Mouse (Mus musculus) heart, embryonic 13.5 days (tissue): Measurements from ENCODE around the gene Smg9. TPM values are rescaled to one million over a fixed set of nuclear protein-coding genes. Genes with fewer than 3 reads are reported as not detected.

ENCODE experiments used
- ATAC-seq: fragments of 200-750 bp; cut with Nextera tagmentation; 2 replicates; pipeline ENCODE4 v1.8.0; 2017; ENCODE audit warnings: moderate TSS enrichment; ENCODE audit not compliant: insufficient number of reproducible peaks, low FRiP score, low TSS enrichment; ENCODE audit errors: extremely low read depth
- H3K27ac ChIP-seq: fragments of 300-500 bp; sonication (generic); replicated peaks from 2 replicates; pipeline ENCODE4 v1.5.1; 2015; ENCODE audit warnings: moderate library complexity, mild to moderate bottlenecking, inconsistent platforms
- H3K27me3 ChIP-seq: fragments of 300-500 bp; sonication (generic); replicated peaks from 2 replicates; pipeline ENCODE4 v1.6.1; 2015; ENCODE audit warnings: mild to moderate bottlenecking, inconsistent platforms
- H3K36me3 ChIP-seq: fragments of 300-500 bp; sonication (generic); 2 replicates; pipeline ENCODE4 v1.6.1; 2015; ENCODE audit warnings: mild to moderate bottlenecking, inconsistent platforms
- H3K4me1 ChIP-seq: fragments of 300-500 bp; sonication (generic); 2 replicates; pipeline ENCODE4 v1.6.1; 2015; ENCODE audit warnings: inconsistent platforms
- H3K4me2 ChIP-seq: fragments of 300-500 bp; sonication (generic); 2 replicates; pipeline ENCODE4 v1.6.1; 2015; ENCODE audit warnings: inconsistent platforms, mild to moderate bottlenecking, moderate library complexity
- H3K4me3 ChIP-seq: fragments of 300-500 bp; sonication (generic); 2 replicates; pipeline ENCODE4 v1.5.1; 2015; ENCODE audit warnings: moderate library complexity, mild to moderate bottlenecking, inconsistent platforms
- H3K9ac ChIP-seq: fragments of 300-500 bp; sonication (generic); 2 replicates; pipeline ENCODE4 v1.6.1; 2015; ENCODE audit warnings: inconsistent platforms, mild to moderate bottlenecking, moderate library complexity
- H3K9me3 ChIP-seq: fragments of 300-500 bp; sonication (generic); 2 replicates; pipeline ENCODE4 v1.6.1; 2016; ENCODE audit warnings: inconsistent platforms
- WGBS: fragments of 180-500 bp; shearing (Covaris S2); methylation state at CpG from one replicate; pipeline ENCODE4 v1.1.7; 2015; ENCODE audit warnings: mixed read lengths; 5-methylcytosine and 5-hydroxymethylcytosine counted together
- polyA plus RNA-seq: library from polyadenylated mRNA; unstranded; fragments of >200 nt; fragmentation: Nextera tagmentation; extraction: Ambion mirVana; gene quantifications from 2 replicates; pipeline ENCODE4 v1.2.1, GENCODE M21; 2015

The Smg9 gene
- polyA plus RNA-seq, 1 experiment from 2014 or later, result 19.3 TPM

- Histone ChIP-seq H3K4me2 (no peak overlapping the region), H3K9ac (no peak overlapping the region), H3K4me1 (peaks cover 13% of the 10 kb centered on the region), H3K36me3 (peaks cover 3% of the 10 kb centered on the region; the same call in 1 of the 2 replicates), H3K27me3 (peaks cover 19% of the 10 kb centered on the region), H3K9me3 (peaks cover 5% of the 10 kb centered on the region; the same call in 1 of the 2 replicates), H3K4me3 (no peak overlapping the region), H3K27ac (no peak overlapping the region)
- no peak for ATAC-seq
- 83% methylated on average over 6 of the region's 6 CpGs for WGBS
Measured at GRCm38 (mm10) chr7:24466835-24467234, 67.4 kb downstream of the Smg9 start.

- Histone ChIP-seq H3K4me1 (peaks cover 4% of the 10 kb centered on the region), H3K4me3 (no peak overlapping the region), H3K36me3 (peaks cover 9% of the 10 kb centered on the region), H3K9ac (no peak overlapping the region), H3K4me2 (no peak overlapping the region), H3K27ac (no peak overlapping the region), H3K9me3 (peaks cover 5% of the 10 kb centered on the region; the same call in 1 of the 2 replicates), H3K27me3 (peaks cover 12% of the 10 kb centered on the region)
- WGBS, result 75% methylated on average over 5 of the region's 5 CpGs
- ATAC-seq, result no peak
Measured at GRCm38 (mm10) chr7:24467886-24468285, 68.5 kb downstream of the Smg9 start.

- WGBS, result 80% methylated on average over 3 of the region's 3 CpGs
- peaks cover 2% of the 10 kb centered on the region; the same call in 1 of the 2 replicates for H3K27me3 ChIP-seq
- peaks cover 13% of the 10 kb centered on the region for H3K36me3 ChIP-seq
- no peak for ATAC-seq
- no peak overlapping the region for H3K27ac ChIP-seq
- peaks cover 5% of the 10 kb centered on the region; the same call in 1 of the 2 replicates for H3K9me3 ChIP-seq
- H3K4me1 ChIP-seq, result no peaks in the 10 kb centered on the region
- H3K9ac ChIP-seq, result no peak overlapping the region
- H3K4me3 ChIP-seq, result no peak overlapping the region
- no peak overlapping the region for H3K4me2 ChIP-seq
Measured at GRCm38 (mm10) chr7:24469126-24469525, 69.7 kb downstream of the Smg9 start.

GRCm38 (mm10) chr7:24470356-24470755, 70.9 kb downstream of the Smg9 start:
- Histone ChIP-seq H3K4me3 (no peak overlapping the region), H3K9me3 (peaks cover 5% of the 10 kb centered on the region; the same call in 1 of the 2 replicates), H3K36me3 (peaks cover 13% of the 10 kb centered on the region), H3K27me3 (0 out of 2 replicates have a peak, but pooled peaks cover 2% of the 10 kb centered on the region), H3K4me2 (no peak overlapping the region), H3K4me1 (no peaks in the 10 kb centered on the region), H3K27ac (no peak overlapping the region), H3K9ac (no peak overlapping the region)
- no peak for ATAC-seq
- WGBS, result 87% methylated on average over 7 of the region's 7 CpGs

Other genes starting within 250 kb of the Smg9 start
- 3.1 and 3.2 TPM in 2 replicates for gene Zfp114, start 224.6 kb upstream of the Smg9 start, polyA plus RNA-seq
- gene Zfp111, start 188.2 kb upstream of the Smg9 start, polyA plus RNA-seq, result 5.8 and 6.8 TPM in 2 replicates
- 3.0 and 3.1 TPM in 2 replicates for gene Zfp109, start 162.1 kb upstream of the Smg9 start, polyA plus RNA-seq
- 2.3 TPM in 2 replicates for gene Zfp108, start 144.8 kb upstream of the Smg9 start, polyA plus RNA-seq
- gene Zfp93, start 129.2 kb upstream of the Smg9 start, polyA plus RNA-seq, result 4.6 and 4.8 TPM in 2 replicates
- gene Zfp61, start 98.4 kb upstream of the Smg9 start, polyA plus RNA-seq, result 14.5 and 18.7 TPM in 2 replicates
- 4.5 and 4.6 TPM in 2 replicates for gene Zfp94, start 83.0 kb upstream of the Smg9 start, polyA plus RNA-seq
- gene Tescl, start 65.7 kb upstream of the Smg9 start, polyA plus RNA-seq, result not detected in 2 replicates
- not detected in 2 replicates for gene Lypd5, start 50.4 kb upstream of the Smg9 start, polyA plus RNA-seq
- gene Kcnn4, start 29.4 kb upstream of the Smg9 start, polyA plus RNA-seq, result 2.9 and 5.3 TPM in 2 replicates
- gene Irgc1, start 52.7 kb downstream of the Smg9 start, polyA plus RNA-seq, result not detected in 2 replicates
- 8.3 and 9.8 TPM in 2 replicates for gene Plaur, start 62.9 kb downstream of the Smg9 start, polyA plus RNA-seq
- gene Cadm4, start 82.4 kb downstream of the Smg9 start, polyA plus RNA-seq, result 0.60 and 0.80 TPM in 2 replicates
- gene Zfp428, start 107.4 kb downstream of the Smg9 start, polyA plus RNA-seq, result 32.9 and 36.7 TPM in 2 replicates
- 0.17 and 0.18 TPM in 2 replicates for gene AC161166.1, start 112.8 kb downstream of the Smg9 start, polyA plus RNA-seq
- 4.6 and 5.6 TPM in 2 replicates for gene Irgq, start 131.1 kb downstream of the Smg9 start, polyA plus RNA-seq
- not detected in 2 replicates for gene Pinlyp, start 146.5 kb downstream of the Smg9 start, polyA plus RNA-seq
- 72.9 and 77.8 TPM in 2 replicates for gene Xrcc1, start 146.7 kb downstream of the Smg9 start, polyA plus RNA-seq
- gene Ethe1, start 187.9 kb downstream of the Smg9 start, polyA plus RNA-seq, result 19.3 and 23.9 TPM in 2 replicates
- 0.78 and 0.88 TPM in 2 replicates for gene Zfp575, start 188.0 kb downstream of the Smg9 start, polyA plus RNA-seq
- 0.05 TPM in 1 of 2 replicates, not detected in the other for gene Phldb3, start 211.1 kb downstream of the Smg9 start, polyA plus RNA-seq
- gene Lypd3, start 236.9 kb downstream of the Smg9 start, polyA plus RNA-seq, result 0.09 and 0.20 TPM in 2 replicates